Mouse (Mus musculus) cortical plate, adult 2 months (tissue): ENCODE results near the gene Plekhg2.

Experiments
- CTCF ChIP-seq: fragments of 200-500 bp; IDR thresholded peaks from 2 replicates; pipeline ENCODE4 v1.5.1; 2011; ENCODE audit warnings: mild to moderate bottlenecking, control low read depth, low read length; ENCODE audit not compliant: insufficient read depth; ENCODE audit errors: extremely low read depth
- POLR2A ChIP-seq: fragments of 200-500 bp; IDR thresholded peaks from 2 replicates; pipeline ENCODE4 v1.6.1; 2011; ENCODE audit warnings: mild to moderate bottlenecking, low read length, control low read depth; ENCODE audit not compliant: insufficient read depth; ENCODE audit errors: extremely low read depth

GRCm38 (mm10) chr7:28367663-28368275, 4.6 kb downstream of the Plekhg2 start:
- TF ChIP-seq POLR2A (no peak), CTCF (no peak)
